Mouse (Mus musculus) intestine, embryonic 16.5 days (tissue): ENCODE data around the gene Ddah2. TPM values are rescaled to one million over a fixed set of nuclear protein-coding genes. Genes with fewer than 3 reads are reported as not detected.

Experiments
- ATAC-seq: fragments of 200-750 bp; cut with Nextera tagmentation; 2 replicates; pipeline ENCODE4 v1.8.0; 2017; ENCODE audit warnings: moderate TSS enrichment, moderate library complexity
- H3K27ac ChIP-seq: fragments of 300-500 bp; sonication (generic); 2 replicates; pipeline ENCODE4 v1.5.1; 2014; ENCODE audit warnings: mild to moderate bottlenecking, low read length
- H3K27me3 ChIP-seq: fragments of 300-500 bp; sonication (generic); replicated peaks from 2 replicates; pipeline ENCODE4 v1.6.1; 2014; ENCODE audit warnings: low read length, control low read depth, mixed read lengths; ENCODE audit not compliant: control insufficient read depth, insufficient read depth
- H3K36me3 ChIP-seq: fragments of 300-500 bp; sonication (generic); 2 replicates; pipeline ENCODE4 v1.6.1; 2014; ENCODE audit warnings: low read length, control low read depth; ENCODE audit not compliant: control insufficient read depth, insufficient read depth
- H3K4me1 ChIP-seq: fragments of 300-500 bp; sonication (generic); 2 replicates; pipeline ENCODE4 v1.6.1; 2014; ENCODE audit warnings: low read length, control low read depth, mixed read lengths; ENCODE audit not compliant: control insufficient read depth, insufficient read depth
- H3K4me2 ChIP-seq: fragments of 300-500 bp; sonication (generic); 2 replicates; pipeline ENCODE4 v1.6.1; 2014; ENCODE audit warnings: low read depth, low read length, control low read depth
- H3K4me3 ChIP-seq: fragments of 300-500 bp; sonication (generic); 2 replicates; pipeline ENCODE4 v1.5.1; 2014; ENCODE audit warnings: mild to moderate bottlenecking, low read length
- H3K9ac ChIP-seq: fragments of 300-500 bp; sonication (generic); 2 replicates; pipeline ENCODE4 v1.6.1; 2014; ENCODE audit warnings: low read depth, low read length
- H3K9me3 ChIP-seq: fragments of 300-500 bp; sonication (generic); 2 replicates; pipeline ENCODE4 v1.6.1; 2016; ENCODE audit warnings: low read length, control low read depth; ENCODE audit not compliant: control insufficient read depth
- WGBS: fragments of 180-500 bp; shearing (Covaris S2); extraction: QIAGEN DNeasy Blood & Tissue Kit; methylation state at CpG from one replicate; pipeline ENCODE4 v1.1.7; 2014; 5-methylcytosine and 5-hydroxymethylcytosine counted together
- polyA plus RNA-seq: library from polyadenylated mRNA; unstranded; fragments of >200 nt; fragmentation: Nextera tagmentation; extraction: Ambion mirVana; gene quantifications from 2 replicates; pipeline ENCODE4 v1.2.1, GENCODE M21; 2015

The Ddah2 gene
- 146 and 170 TPM in 2 replicates for polyA plus RNA-seq

DNA sequence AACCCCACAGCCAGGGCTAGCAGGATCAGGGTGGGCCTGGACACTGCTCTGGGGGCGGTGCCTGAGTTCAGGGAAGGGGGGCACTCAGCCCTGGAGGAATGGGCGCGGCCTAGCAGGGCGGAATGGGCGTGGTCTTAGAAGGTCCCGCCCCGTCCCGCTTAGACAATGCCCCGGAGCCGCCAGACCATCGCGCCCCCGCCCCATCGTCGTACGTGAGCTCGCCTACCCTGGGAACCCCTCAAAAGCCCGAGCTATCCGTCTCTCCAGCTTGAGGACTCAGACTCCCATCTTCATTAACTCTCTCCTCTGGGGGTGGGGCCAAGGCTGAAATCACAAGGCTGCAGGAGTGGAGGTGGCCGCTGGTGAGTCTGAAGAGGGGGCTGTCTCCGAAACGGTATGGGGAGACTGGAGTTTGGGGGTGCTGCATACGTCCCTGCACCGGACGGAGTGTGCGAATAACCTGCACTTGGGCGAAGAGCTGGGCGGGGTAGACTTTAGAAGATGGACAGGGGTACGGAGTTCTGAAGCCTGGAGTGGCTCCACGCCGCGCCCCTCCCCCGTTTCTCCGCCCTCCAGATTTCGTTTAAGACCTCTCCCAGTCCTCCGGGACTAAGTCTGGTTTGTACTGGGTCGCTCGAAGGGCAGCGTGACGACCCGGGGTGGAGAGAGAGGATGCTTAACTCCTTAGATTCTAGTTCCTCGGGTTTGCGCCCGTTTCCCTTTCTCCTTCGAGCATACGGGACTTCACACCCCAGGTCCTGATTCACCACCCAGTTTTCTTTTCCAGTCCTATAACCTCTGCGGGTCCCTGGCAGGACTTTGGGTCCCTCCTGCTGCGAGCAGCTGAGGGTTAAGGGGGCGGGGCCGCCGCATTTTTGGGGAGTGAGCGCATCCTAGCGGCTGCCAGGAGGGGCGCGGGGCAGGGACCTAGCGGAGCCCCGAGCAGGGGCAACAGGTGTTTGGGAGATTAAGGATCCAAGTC is at the start of gene Ddah2:
Gene Ddah2, plus strand, starts transcription at position 125 of the 982 bp plus-strand sequence.
- no peaks in the 10 kb centered on the region for H3K9me3 ChIP-seq
- H3K9ac ChIP-seq = peak within 1 kb of the TSS; percentile 84
- H3K4me1 ChIP-seq = peaks cover 31% of the 10 kb centered on the region
- under 1% methylated on average over 57 of the region's 57 CpGs for WGBS
- no peaks in the 10 kb centered on the region for H3K27me3 ChIP-seq
- peak within 1 kb of the TSS; percentile 72 for H3K4me3 ChIP-seq
- H3K36me3 ChIP-seq = peaks cover 24% of the 10 kb centered on the region
- peak within 1 kb of the TSS; percentile 90 for H3K27ac ChIP-seq
- H3K4me2 ChIP-seq = peak within 1 kb of the TSS; percentile 67
- peak; percentile 85 for ATAC-seq

DNA sequence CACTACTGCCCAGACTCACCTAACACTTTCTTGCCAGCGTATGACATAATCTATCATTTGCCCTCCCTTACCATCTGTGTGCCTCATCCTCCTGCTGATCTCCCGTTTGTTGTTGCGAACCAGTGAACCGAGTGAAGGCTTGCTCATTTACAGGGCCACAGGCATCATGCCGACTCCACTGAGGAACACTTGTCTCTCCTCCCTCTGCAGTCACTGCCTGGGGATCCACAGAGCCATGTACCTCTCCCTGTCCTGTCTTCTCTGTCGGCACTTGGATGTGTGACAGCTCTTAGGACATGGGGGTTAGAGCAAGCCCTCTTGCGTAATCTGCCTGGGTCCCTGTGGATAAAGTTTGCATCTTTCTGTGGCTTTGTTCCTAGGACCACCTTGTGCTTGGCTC is 49.2 kb upstream of the Ddah2 start:
- Histone ChIP-seq H3K9me3 (no peaks in the 10 kb centered on the region), H3K36me3 (peaks cover 45% of the 10 kb centered on the region), H3K4me2 (no peak overlapping the region), H3K27me3 (no peaks in the 10 kb centered on the region), H3K4me1 (no peaks in the 10 kb centered on the region), H3K9ac (no peak overlapping the region), H3K4me3 (no peak overlapping the region), H3K27ac (no peak overlapping the region)
- ATAC-seq = no peak
- 92% methylated on average over 7 of the region's 7 CpGs for WGBS

DNA sequence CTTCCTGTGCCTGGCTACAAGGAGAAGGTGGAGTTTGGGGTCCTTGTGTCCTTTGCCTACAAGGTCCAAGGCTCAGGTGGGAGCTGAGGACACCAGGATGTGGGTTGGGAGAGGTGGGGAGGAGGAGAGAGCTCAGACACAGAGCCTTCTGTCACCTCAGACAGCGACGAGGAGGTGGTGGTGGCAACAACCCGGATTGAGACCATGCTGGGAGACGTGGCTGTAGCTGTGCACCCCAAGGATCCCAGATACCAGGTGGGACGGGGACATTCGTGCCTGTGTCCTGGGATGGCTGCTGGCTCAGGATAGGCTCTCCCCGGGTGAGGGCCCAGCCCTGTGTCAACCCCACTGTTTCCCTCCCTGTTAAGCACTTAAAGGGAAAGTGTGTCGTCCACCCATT is 47.4 kb upstream of the Ddah2 start:
- no peak overlapping the region for H3K9ac ChIP-seq
- H3K4me3 ChIP-seq = no peak overlapping the region
- H3K27ac ChIP-seq = no peak overlapping the region
- ATAC-seq = no peak
- 93% methylated on average over 8 of the region's 8 CpGs for WGBS
- no peak overlapping the region for H3K4me2 ChIP-seq
- peaks cover 5% of the 10 kb centered on the region for H3K4me1 ChIP-seq
- H3K9me3 ChIP-seq = no peaks in the 10 kb centered on the region
- no peaks in the 10 kb centered on the region for H3K27me3 ChIP-seq
- H3K36me3 ChIP-seq = peaks cover 49% of the 10 kb centered on the region

DNA sequence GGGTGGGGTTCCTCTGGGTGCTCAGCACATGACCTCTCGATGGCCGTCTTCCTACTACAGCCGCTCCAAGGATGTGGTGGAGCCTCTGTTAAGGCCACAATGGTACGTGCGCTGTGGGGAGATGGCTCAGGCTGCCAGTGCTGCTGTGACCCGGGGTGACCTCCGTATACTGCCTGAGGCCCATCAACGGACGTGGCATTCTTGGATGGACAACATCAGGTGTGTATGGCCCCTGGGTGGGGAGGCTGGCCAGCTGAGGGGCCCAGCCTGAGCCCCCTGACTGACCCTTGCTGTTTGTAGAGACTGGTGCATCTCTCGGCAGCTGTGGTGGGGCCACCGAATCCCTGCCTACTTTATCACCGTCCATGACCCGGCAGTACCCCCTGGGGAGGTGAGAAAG is 46.4 kb upstream of the Ddah2 start:
- Histone ChIP-seq H3K4me2 (no peak overlapping the region), H3K4me3 (no peak overlapping the region), H3K27me3 (no peaks in the 10 kb centered on the region), H3K9ac (no peak overlapping the region), H3K9me3 (no peaks in the 10 kb centered on the region), H3K36me3 (peaks cover 45% of the 10 kb centered on the region), H3K4me1 (peaks cover 13% of the 10 kb centered on the region), H3K27ac (no peak overlapping the region)
- WGBS = 90% methylated on average over 13 of the region's 13 CpGs
- ATAC-seq = no peak

DNA sequence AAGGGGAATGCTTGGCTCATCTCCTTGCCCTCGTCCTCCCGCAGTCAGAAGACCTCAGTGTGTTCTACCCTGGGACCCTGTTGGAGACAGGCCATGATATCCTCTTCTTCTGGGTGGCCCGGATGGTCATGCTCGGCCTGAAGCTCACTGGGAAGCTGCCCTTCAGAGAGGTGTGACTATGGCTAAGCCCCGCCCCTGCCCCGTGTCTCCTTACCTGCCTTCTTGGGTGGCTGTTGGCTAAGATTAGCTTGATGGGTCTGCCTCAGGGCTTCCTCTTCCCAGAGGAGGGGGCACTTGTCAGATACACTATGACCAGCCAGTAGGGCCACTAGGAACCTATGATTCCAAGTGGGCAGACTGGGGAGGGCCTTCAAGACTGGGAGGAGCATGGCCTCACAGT is 45.6 kb upstream of the Ddah2 start:
- no peaks in the 10 kb centered on the region for H3K9me3 ChIP-seq
- H3K27ac ChIP-seq = no peak overlapping the region
- no peak for ATAC-seq
- no peaks in the 10 kb centered on the region for H3K27me3 ChIP-seq
- peaks cover 42% of the 10 kb centered on the region for H3K36me3 ChIP-seq
- H3K4me1 ChIP-seq = peaks cover 13% of the 10 kb centered on the region
- WGBS = 75% methylated on average over 6 of the region's 6 CpGs
- no peak overlapping the region for H3K4me3 ChIP-seq
- no peak overlapping the region for H3K4me2 ChIP-seq
- no peak overlapping the region for H3K9ac ChIP-seq

DNA sequence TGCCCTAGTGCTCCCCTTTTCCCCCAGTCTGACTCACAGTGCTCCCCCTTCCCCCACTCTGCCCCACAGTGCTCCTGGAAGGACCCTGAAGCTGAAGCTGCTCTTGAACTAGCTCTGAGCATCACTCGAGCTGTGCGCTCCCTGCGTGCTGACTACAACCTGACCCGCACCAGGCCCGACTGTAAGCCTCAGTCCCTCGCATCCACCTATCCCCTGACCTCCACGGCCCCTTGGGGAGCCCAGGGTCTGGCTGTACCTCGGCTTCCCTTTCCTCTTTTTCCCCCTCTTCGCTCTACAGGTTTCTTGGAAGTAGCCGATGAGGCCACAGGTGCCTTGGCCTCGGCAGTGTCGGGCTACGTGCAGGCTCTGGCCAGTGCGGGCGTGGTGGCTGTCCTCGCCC is 43.5 kb upstream of the Ddah2 start:
- Histone ChIP-seq H3K4me3 (no peak overlapping the region), H3K27ac (no peak overlapping the region), H3K4me1 (peaks cover 13% of the 10 kb centered on the region), H3K27me3 (no peaks in the 10 kb centered on the region), H3K9ac (no peak overlapping the region), H3K36me3 (peaks cover 39% of the 10 kb centered on the region), H3K4me2 (no peak overlapping the region), H3K9me3 (no peaks in the 10 kb centered on the region)
- no peak for ATAC-seq
- WGBS = 88% methylated on average over 16 of the region's 16 CpGs

DNA sequence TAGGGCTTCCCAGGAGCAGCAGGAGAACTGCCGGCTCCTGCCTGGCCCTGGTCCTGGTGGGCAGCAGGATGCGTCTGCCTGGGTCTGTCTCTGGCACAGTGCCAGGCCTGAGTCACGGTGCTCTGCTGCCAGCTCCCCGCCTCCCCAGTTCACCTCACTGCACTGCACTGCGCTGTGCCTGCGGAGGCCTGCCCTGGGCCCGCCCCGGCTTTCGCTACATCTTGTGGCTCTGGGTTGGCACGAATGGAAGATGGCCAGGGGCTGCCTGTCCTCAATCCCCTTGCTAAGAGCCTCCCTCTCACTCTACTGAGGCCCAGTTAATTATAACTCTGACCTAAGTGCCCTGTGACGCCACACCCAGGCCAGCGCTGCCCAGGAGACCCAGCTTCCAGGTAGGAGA is 42.5 kb upstream of the Ddah2 start, which contains the start of gene Vwa7:
Gene Vwa7, plus strand, starts transcription at position 204 of the 400 bp plus-strand sequence.
- ATAC-seq = peak; percentile 47
- Histone ChIP-seq H3K9me3 (no peaks in the 10 kb centered on the region), H3K27ac (no peak within 1 kb of the TSS), H3K4me1 (peaks cover 17% of the 10 kb centered on the region), H3K4me3 (no peak within 1 kb of the TSS), H3K9ac (peak within 1 kb of the TSS; percentile 42), H3K36me3 (peaks cover 29% of the 10 kb centered on the region), H3K27me3 (no peaks in the 10 kb centered on the region), H3K4me2 (no peak within 1 kb of the TSS)
- 48% methylated on average over 12 of the region's 12 CpGs for WGBS

DNA sequence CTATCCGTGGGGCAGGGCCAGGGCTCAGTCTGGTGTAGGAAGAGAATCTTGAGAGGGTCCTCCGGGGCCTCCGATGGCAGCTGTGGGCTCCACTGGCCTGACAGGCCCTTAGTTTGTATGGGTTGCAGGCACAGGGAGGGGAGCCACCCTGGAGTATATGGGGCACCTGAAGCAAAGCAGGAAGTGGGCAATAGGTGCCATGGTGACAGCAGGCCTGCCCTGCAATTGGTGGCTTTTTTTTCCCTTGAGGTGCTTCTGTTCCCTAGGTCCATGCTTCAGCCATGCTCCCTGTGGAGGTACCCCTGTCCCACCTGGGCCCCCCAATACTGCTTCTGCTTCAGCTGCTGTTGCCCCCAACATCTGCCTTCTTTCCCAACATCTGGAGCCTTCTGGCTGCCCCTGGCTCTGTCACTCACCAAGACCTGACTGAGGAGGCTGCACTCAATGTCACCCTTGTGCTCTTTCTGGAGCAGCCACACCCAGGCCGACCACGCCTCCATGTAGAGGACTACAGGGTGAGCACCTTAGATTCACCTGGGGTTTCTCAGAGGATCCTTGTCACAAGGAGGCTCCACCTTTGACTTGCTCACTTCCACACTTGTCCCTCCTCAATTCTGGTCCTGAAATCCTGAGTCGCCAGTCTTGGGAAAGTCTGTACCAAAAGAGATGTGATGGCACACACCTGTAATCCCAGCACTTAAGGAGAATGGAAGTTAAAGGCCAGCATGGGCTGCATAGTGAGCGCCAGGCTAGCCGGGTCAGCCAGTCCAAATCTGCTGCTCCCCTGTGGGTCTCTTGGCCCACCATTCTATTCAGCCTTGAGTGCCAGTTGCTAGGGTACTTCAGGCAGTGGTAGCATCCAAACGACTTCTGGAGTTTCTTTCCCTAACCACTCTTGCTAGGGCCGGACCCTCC is 41.8 kb upstream of the Ddah2 start:
- peaks cover 29% of the 10 kb centered on the region for H3K36me3 ChIP-seq
- 76% methylated on average over 10 of the region's 10 CpGs for WGBS
- no peak for ATAC-seq
- H3K4me3 ChIP-seq = no peak overlapping the region
- no peak overlapping the region for H3K4me2 ChIP-seq
- H3K9ac ChIP-seq = peak overlapping the region; percentile 42; the same call in 1 of the 2 replicates
- peaks cover 24% of the 10 kb centered on the region for H3K4me1 ChIP-seq
- H3K27ac ChIP-seq = no peak overlapping the region
- H3K9me3 ChIP-seq = no peaks in the 10 kb centered on the region
- no peaks in the 10 kb centered on the region for H3K27me3 ChIP-seq

DNA sequence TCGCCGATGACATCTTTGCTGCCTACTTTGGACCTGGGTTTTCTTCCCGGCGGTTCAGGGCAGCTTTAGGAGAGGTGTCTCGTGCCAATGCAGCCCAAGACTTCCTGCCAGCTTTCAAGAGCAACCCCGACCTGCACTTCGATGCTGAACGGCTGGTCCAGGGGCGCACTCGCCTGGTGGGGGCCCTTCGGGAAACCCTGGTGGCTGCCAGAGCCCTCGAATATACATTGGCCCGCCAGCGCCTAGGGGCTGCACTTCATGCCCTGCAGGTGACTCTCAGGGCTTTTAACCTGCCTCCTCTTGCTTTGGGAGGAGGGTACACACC is 41.2 kb upstream of the Ddah2 start:
- H3K4me1 ChIP-seq = peaks cover 26% of the 10 kb centered on the region
- H3K27me3 ChIP-seq = no peaks in the 10 kb centered on the region
- H3K4me3 ChIP-seq = no peak overlapping the region
- no peak overlapping the region for H3K4me2 ChIP-seq
- 72% methylated on average over 14 of the region's 14 CpGs for WGBS
- peaks cover 23% of the 10 kb centered on the region for H3K36me3 ChIP-seq
- no peak overlapping the region for H3K9ac ChIP-seq
- H3K9me3 ChIP-seq = no peaks in the 10 kb centered on the region
- ATAC-seq = no peak
- no peak overlapping the region for H3K27ac ChIP-seq
